Mouse (Mus musculus): ENCODE measurements around the gene Ccdc24. TPM values are rescaled to one million over a fixed set of nuclear protein-coding genes. Genes with fewer than 3 reads are reported as not detected.

Gene Ccdc24
- total RNA-seq, 2 experiments from 2014 or later, result 0.79 to 2.0 TPM

- peak in 1 of 2 experiments; percentile 60 for DNase-seq (ENCODE audit: low spot score in 2 of 2)
- no peak overlapping the region for H3K27ac ChIP-seq
- TF ChIP-seq CTCF (conservative IDR thresholded peaks at IDR 0.05), result peak; percentile 94
- no peak overlapping the region for H3K4me3 ChIP-seq
Observed at GRCm38 (mm10) chr4:117829260-117830123, 42.9 kb downstream of the Ccdc24 start.

GRCm38 (mm10) chr4:117828572-117829145 is 43.7 kb downstream of the Ccdc24 start:
- H3K27ac ChIP-seq, result no peak overlapping the region
- no peak for DNase-seq (ENCODE audit: low spot score in 2 of 2)
- no peak for TF ChIP-seq CTCF (conservative IDR thresholded peaks at IDR 0.05)
- H3K4me3 ChIP-seq, result no peak overlapping the region

DNA sequence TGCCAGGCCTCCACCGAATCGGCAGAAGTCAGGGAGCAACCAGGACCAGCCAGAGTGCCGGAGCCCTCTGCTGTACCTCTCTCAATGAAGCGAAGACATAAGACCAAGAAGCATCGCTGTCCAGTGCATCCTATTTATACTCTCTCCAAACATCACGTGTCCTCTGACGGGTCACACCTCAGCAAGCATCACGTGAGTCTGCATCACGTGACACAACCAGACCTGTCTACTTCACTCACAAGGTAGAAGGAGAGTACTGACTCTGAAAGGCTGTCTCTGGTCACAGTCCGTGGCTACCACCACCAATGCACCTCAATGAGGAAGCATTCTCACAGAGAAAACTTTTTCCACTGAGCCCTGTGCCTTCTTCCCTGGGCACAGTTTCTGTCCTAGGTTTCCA is 54.3 kb downstream of the Ccdc24 start:
- H3K27ac ChIP-seq, result no peak overlapping the region
- H3K4me3 ChIP-seq, result no peak overlapping the region
- no peak for DNase-seq (ENCODE audit: low spot score in 2 of 2)
- TF ChIP-seq CTCF (conservative IDR thresholded peaks at IDR 0.05), result no peak

DNA sequence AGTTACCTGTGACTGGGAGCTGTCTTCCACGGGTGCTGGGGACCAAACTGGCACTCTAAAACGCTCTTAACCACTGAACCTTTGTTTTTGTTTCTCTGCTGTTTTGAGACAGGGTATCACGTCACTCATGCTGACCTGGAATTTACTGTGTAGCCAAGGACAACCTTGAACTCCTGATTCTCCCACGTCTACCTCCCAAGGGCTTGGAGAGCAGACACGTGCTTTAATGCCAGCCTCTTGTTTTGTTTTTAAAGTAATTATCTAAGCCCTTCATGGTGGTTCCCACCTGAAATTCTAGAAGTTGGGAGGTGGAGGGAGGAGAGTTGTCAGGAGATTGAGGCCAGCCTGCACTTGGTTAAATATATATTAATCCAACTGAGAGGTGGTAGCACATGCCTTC is 55.6 kb downstream of the Ccdc24 start:
- no peak for DNase-seq (ENCODE audit: low spot score in 2 of 2)
- TF ChIP-seq CTCF (conservative IDR thresholded peaks at IDR 0.05), result no peak
- Histone ChIP-seq H3K27ac (no peak overlapping the region), H3K4me3 (no peak overlapping the region)

Other genes with a start within 250 kb of the Ccdc24 start
- 10 to 100 TPM; 39.0 to 40.4 TPM for gene Dmap1, start 190.3 kb downstream of the Ccdc24 start, total RNA-seq (2021)
- gene Gm12845, start 148.1 kb downstream of the Ccdc24 start, total RNA-seq (2021), result not detected
- not detected for gene Klf17, start 106.9 kb downstream of the Ccdc24 start, total RNA-seq (2021)
- gene Slc6a9, start 38.1 kb downstream of the Ccdc24 start, total RNA-seq (2021), result 10 to 100 TPM; 32.2 to 33.2 TPM
- gene B4galt2, start 10.9 kb upstream of the Ccdc24 start, total RNA-seq (2021), result 10 to 100 TPM; 58.6 to 61.3 TPM
- gene Atp6v0b, start 14.8 kb upstream of the Ccdc24 start, total RNA-seq (2021), result 100 to 1,000 TPM; 411 to 424 TPM
- 10 to 100 TPM; 10.1 to 12.1 TPM for gene Dph2, start 19.5 kb upstream of the Ccdc24 start, total RNA-seq (2021)
- gene Ipo13, start 42.4 kb upstream of the Ccdc24 start, total RNA-seq (2021), result 100 to 1,000 TPM; 133 to 138 TPM
- gene Artn, start 57.2 kb upstream of the Ccdc24 start, total RNA-seq (2021), result 1 to 10 TPM; 1.8 to 1.9 TPM